Mouse (Mus musculus): ENCODE results near the gene Ly6g5b.

DNA sequence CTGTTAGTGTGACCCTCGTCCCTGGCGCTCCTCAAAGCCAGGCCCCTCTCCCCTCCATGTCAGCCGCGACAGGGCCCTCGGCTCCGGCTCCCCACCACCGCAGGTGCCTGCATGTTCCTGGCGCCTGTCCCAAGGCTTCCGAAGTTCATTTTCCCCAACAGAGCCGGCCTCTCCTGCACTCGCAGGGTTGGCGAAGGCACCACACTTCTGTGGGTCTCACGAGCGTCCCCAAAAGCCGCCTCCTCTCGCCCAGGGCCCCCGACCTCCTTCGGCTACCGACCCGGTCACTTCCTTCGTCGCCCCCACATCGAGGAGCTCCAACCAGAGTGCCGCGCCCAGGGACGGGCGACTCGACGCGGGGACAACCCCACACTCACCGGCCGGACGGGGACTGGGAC lies 5.5 kb upstream of the Ly6g5b start:
- no peak for TF ChIP-seq CTCF (IDR thresholded peaks at IDR 0.05; ENCODE audit: low read depth)
- TF ChIP-seq EP300 (IDR thresholded peaks at IDR 0.05; ENCODE audit: low read depth): no peak

Measured in heart, postnatal 0 days (tissue).